In the genomic region with DNA sequence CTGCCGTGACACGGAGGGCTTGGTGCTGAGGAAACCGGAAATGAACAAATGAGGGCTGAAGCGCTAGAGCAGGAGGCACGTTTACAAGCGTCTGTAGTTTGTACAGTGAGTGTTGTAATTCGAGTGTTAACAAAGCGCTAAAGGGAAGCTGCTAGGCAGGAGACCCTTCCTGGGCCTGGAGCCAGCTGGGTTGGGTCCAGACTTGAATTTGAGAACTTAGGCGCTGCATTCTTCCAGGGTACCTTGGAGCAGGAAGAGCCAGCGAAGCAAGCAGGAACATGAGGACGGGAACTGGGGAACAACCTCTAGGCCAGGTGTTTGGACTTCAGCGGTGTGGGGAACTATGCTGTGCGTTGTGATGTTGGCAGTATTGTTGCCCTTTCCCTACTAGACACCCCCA, we compare ENCODE assay signal across 9 mouse cellular contexts. TPM values are rescaled to one million over a fixed set of nuclear protein-coding genes. Genes with fewer than 3 reads are reported as not detected.
DNase-seq lines count a peak whose midpoint lies in the region; ATAC-seq and TF ChIP-seq lines count a peak whose summit lies in the region.
"Had no signal": no experiment of that assay in that cellular context is flagged by ENCODE, and none has a peak within 500 bp of the region (broad histone marks: within the 10 kb centered on the region; RNA-seq: fewer than 3 reads in every experiment).

No protein-coding gene starts in this region.

- no peak for TF ChIP-seq CTCF in kidney, adult 2 months (conservative IDR thresholded peaks at IDR 0.05; ENCODE audit: insufficient read depth, insufficient read length, low read depth, low read length)

- no peaks in the 10 kb centered on the region for H3K27me3 ChIP-seq in kidney, adult 2 months (replicated peaks; ENCODE audit: control insufficient read depth, insufficient read depth, low read length)
- H3K27me3 ChIP-seq in heart, embryonic 16.5 days (ENCODE audit: control insufficient read depth, insufficient read depth, low read length) = no peaks in the 10 kb centered on the region
- H3K27me3 ChIP-seq in limb, embryonic 13.5 days = peaks cover 15% of the 10 kb centered on the region
- H3K27me3 ChIP-seq in stomach, embryonic 16.5 days (ENCODE audit: control insufficient read depth, insufficient read depth, low read length) = no peaks in the 10 kb centered on the region
- H3K27me3 ChIP-seq: liver, embryonic 13.5 days had no signal

- H3K4me2 ChIP-seq in heart, embryonic 16.5 days (ENCODE audit: low read depth, low read length) = peak overlapping the region; percentile 48
- peak overlapping the region; percentile 52 for H3K4me2 ChIP-seq in limb, embryonic 13.5 days (replicated peaks)
- peak overlapping the region; percentile 43 for H3K4me2 ChIP-seq in stomach, embryonic 16.5 days (ENCODE audit: low read depth, low read length)
- H3K4me2 ChIP-seq: liver, embryonic 13.5 days had no signal

- DNase-seq in kidney, adult 2 months = peak; percentile 10
- no peak for DNase-seq in kidney, adult 18-20 months
- DNase-seq in brain, embryonic 18.5 days (ENCODE audit: low read depth, low spot score) = peak; percentile 37
- DNase-seq: liver, embryonic 13.5 days had no signal

- H3K27ac ChIP-seq in kidney, adult 2 months (ENCODE audit: insufficient read depth, low read depth, low read length) = no peak overlapping the region
- peak overlapping the region; percentile 14; the same call in 1 of the 2 replicates for H3K27ac ChIP-seq in heart, embryonic 16.5 days (ENCODE audit: low read length)
- H3K27ac ChIP-seq in limb, embryonic 13.5 days = peak overlapping the region; percentile 44; the same call in 1 of the 2 replicates
- H3K27ac ChIP-seq in stomach, embryonic 16.5 days (ENCODE audit: low read length) = peak overlapping the region; percentile 77; the same call in 1 of the 2 replicates
- H3K27ac ChIP-seq: liver, embryonic 13.5 days had no signal

- H3K4me3 ChIP-seq in kidney, adult 2 months (ENCODE audit: insufficient read depth, low read depth, low read length) = no peak overlapping the region
- peak overlapping the region; percentile 2 for H3K4me3 ChIP-seq in heart, embryonic 16.5 days (ENCODE audit: low read length)
- peak overlapping the region; percentile 20 for H3K4me3 ChIP-seq in limb, embryonic 13.5 days
- H3K4me3 ChIP-seq in stomach, embryonic 16.5 days (replicated peaks; ENCODE audit: low read length) = no peak overlapping the region; the same call in 1 of the 2 replicates
- H3K4me3 ChIP-seq: liver, embryonic 13.5 days had no signal

- H3K36me3 ChIP-seq in kidney, adult 2 months (ENCODE audit: control insufficient read depth, insufficient read depth, low read length) = no peaks in the 10 kb centered on the region
- H3K36me3 ChIP-seq in heart, embryonic 16.5 days (ENCODE audit: control insufficient read depth, insufficient read depth) = no peaks in the 10 kb centered on the region
- no peaks in the 10 kb centered on the region for H3K36me3 ChIP-seq in limb, embryonic 13.5 days
- no peaks in the 10 kb centered on the region for H3K36me3 ChIP-seq in stomach, embryonic 16.5 days (ENCODE audit: control insufficient read depth, insufficient read depth, low read length)
- H3K36me3 ChIP-seq: liver, embryonic 13.5 days had no signal

- TF ChIP-seq POLR2A in kidney, adult 2 months (IDR thresholded peaks at IDR 0.05; ENCODE audit: low read depth, low read length) = no peak

- H3K9ac ChIP-seq in heart, embryonic 16.5 days (ENCODE audit: low read length) = no peak overlapping the region
- no peak overlapping the region for H3K9ac ChIP-seq in limb, embryonic 13.5 days
- no peak overlapping the region for H3K9ac ChIP-seq in stomach, embryonic 16.5 days (ENCODE audit: low read length)
- H3K9ac ChIP-seq: liver, embryonic 13.5 days had no signal

- ATAC-seq in heart, embryonic 16.5 days (replicated peaks; ENCODE audit: extremely low read depth, insufficient read depth, low FRiP score) = peak; percentile 74
- ATAC-seq in limb, embryonic 13.5 days (ENCODE audit: low FRiP score, low read depth) = peak; percentile 90
- peak; percentile 78 for ATAC-seq in stomach, embryonic 16.5 days (ENCODE audit: insufficient read depth, low FRiP score)
- ATAC-seq in CD4-positive, CD25-positive, alpha-beta regulatory T cell, adult 4 months = no peak
- no peak for ATAC-seq in inflammation-experienced regulatory T-cells, adult 6 months

- H3K4me1 ChIP-seq in kidney, adult 2 months (ENCODE audit: control insufficient read depth, insufficient read depth, low read length) = no peaks in the 10 kb centered on the region
- H3K4me1 ChIP-seq in heart, embryonic 16.5 days (ENCODE audit: control insufficient read depth, insufficient read depth, low read length) = peaks cover 8% of the 10 kb centered on the region
- H3K4me1 ChIP-seq in limb, embryonic 13.5 days = peaks cover 23% of the 10 kb centered on the region
- 0 out of 2 replicates have a peak, but pooled peaks cover 6% of the 10 kb centered on the region for H3K4me1 ChIP-seq in stomach, embryonic 16.5 days (ENCODE audit: control insufficient read depth, insufficient read depth, low read length)

- H3K9me3 ChIP-seq in heart, embryonic 16.5 days (replicated peaks; ENCODE audit: control insufficient read depth, low read length) = no peaks in the 10 kb centered on the region
- H3K9me3 ChIP-seq in limb, embryonic 13.5 days = no peaks in the 10 kb centered on the region
- no peaks in the 10 kb centered on the region for H3K9me3 ChIP-seq in stomach, embryonic 16.5 days (replicated peaks; ENCODE audit: control insufficient read depth, low read length)
- H3K9me3 ChIP-seq: liver, embryonic 13.5 days had no signal

- WGBS in kidney, adult 2 months = 19% methylated on average over 13 of the region's 13 CpGs
- WGBS in heart, embryonic 16.5 days = 14% methylated on average over 13 of the region's 13 CpGs
- 17% methylated on average over 13 of the region's 13 CpGs for WGBS in limb, embryonic 13.5 days
- 21% methylated on average over 13 of the region's 13 CpGs for WGBS in stomach, embryonic 16.5 days

RNA-seq across cellular contexts. Expression of a gene that starts 46.9 kb away (rescaled TPM):
- 10.0 and 11.8 TPM in 2 replicates for polyA plus RNA-seq in kidney, adult 2 months (2012; rRNA removed)
- 41.3 and 42.8 TPM in 2 replicates for polyA plus RNA-seq in heart, embryonic 16.5 days (2015; fragmentation: Nextera tagmentation; extraction: Ambion mirVana)
- 125 and 134 TPM in 2 replicates for polyA plus RNA-seq in limb, embryonic 13.5 days (2015; fragmentation: Nextera tagmentation; extraction: Ambion mirVana)
- polyA plus RNA-seq in stomach, embryonic 16.5 days (2015; fragmentation: Nextera tagmentation; extraction: Ambion mirVana) = 72.9 and 74.9 TPM in 2 replicates
- 10 to 100 TPM; 37.0 to 39.8 TPM for polyA plus RNA-seq in CD4-positive, CD25-positive, alpha-beta regulatory T cell, adult 4 months (2017; shearing (Covaris generic))
- polyA plus RNA-seq in inflammation-experienced regulatory T-cells, adult 6 months (2017; shearing (Covaris generic)) = 10 to 100 TPM; 24.1 to 35.6 (median 31.8) TPM

RNA-seq across cellular contexts. Expression of a gene that starts 47.4 kb away (rescaled TPM):
- 1.6 and 2.0 TPM in 2 replicates for polyA plus RNA-seq in kidney, adult 2 months (2012; rRNA removed)
- polyA plus RNA-seq in heart, embryonic 16.5 days (2015; fragmentation: Nextera tagmentation; extraction: Ambion mirVana) = 1.0 and 1.1 TPM in 2 replicates
- polyA plus RNA-seq in limb, embryonic 13.5 days (2015; fragmentation: Nextera tagmentation; extraction: Ambion mirVana) = 2.3 TPM in 2 replicates
- polyA plus RNA-seq in stomach, embryonic 16.5 days (2015; fragmentation: Nextera tagmentation; extraction: Ambion mirVana) = 1.4 and 2.0 TPM in 2 replicates
- polyA plus RNA-seq in CD4-positive, CD25-positive, alpha-beta regulatory T cell, adult 4 months (2017; shearing (Covaris generic)) = under 1 TPM; 0.35 to 0.56 TPM
- polyA plus RNA-seq in inflammation-experienced regulatory T-cells, adult 6 months (2017; shearing (Covaris generic)) = under 1 TPM in 1 of 3 experiments, not detected in 2; 0.55 TPM

Comparison
In these comparisons a context has a peak if more than half of its experiments do, and no peak if none do; other contexts are left out.
1. H3K4me3 ChIP-seq: peak in heart, embryonic 16.5 days (single experiment) and limb, embryonic 13.5 days (single experiment); none in kidney, adult 2 months (single experiment) and stomach, embryonic 16.5 days (single experiment).
2. ATAC-seq: peak in heart, embryonic 16.5 days (single experiment), limb, embryonic 13.5 days (single experiment) and stomach, embryonic 16.5 days (single experiment); none in CD4-positive, CD25-positive, alpha-beta regulatory T cell, adult 4 months (single experiment) and inflammation-experienced regulatory T-cells, adult 6 months (single experiment).
3. Peak in every context shown above with its lines, with median percentiles within 50 percentile points of each other: H3K4me2 ChIP-seq.